Mouse (Mus musculus): Measurements from ENCODE around the gene Csf3.
"Not testable (repeated sequence)": the region's sequence is repeated elsewhere in the genome, so short reads cannot be mapped to it uniquely, and the experiment has no call there.

Csf3 gene

DNA sequence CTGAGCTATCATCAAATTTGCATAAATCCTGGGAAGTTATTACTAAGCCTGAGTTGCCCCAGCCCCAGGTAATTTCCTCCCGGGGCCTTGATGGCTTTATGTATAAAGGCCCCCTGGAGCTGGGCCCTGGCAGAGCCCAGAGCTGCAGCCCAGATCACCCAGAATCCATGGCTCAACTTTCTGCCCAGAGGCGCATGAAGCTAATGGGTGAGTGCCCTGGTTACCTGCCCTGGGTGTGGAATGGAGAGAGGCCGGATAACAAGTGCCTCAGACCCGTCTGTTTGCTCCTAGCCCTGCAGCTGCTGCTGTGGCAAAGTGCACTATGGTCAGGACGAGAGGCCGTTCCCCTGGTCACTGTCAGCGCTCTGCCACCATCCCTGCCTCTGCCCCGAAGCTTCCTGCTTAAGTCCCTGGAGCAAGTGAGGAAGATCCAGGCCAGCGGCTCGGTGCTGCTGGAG is at the start of gene Csf3:
TSS of gene Csf3 (plus strand) at position 51 of the 458 bp plus-strand sequence.
- DNase-seq (ENCODE audit: low read depth): no peak

DNA sequence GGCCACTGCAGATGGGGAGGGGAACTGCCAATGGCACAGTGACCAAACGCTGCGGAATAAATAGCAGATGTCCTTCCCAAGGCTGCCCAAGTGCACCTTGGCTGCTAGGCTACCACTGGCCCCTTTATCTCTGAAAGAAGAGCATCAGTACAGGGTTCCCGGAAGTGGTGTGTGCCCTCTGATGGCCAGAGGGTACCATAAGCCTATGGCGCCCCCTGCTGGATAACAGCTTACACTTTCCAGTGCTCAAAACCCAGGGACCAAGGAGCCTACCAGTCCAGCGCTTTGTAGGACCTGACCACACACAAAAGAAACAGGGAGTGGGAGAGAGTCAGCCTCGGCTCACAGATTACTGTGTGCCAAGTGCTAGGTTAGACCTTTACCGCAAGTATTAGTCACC is 46.0 kb upstream of the Csf3 start:
- DNase-seq (ENCODE audit: low read depth): not testable (repeated sequence)

DNA sequence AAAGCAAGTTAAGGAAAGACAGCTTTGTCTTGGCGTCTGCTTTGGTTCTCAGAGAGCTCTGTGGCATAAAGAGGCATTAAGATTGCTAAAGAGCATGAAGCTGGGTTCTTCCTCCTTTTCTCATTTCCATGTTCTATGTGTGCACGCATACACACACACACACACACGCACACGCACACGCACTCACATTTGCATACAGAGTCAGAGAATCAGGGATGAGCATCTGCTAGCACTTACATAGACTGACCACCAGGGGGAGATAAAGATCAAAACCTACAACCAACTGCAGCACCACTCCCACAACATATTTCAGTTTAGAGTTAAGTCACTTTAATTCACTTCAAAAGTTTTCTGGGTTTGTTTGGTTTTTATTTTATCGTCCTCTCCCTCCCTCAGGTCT is 40.5 kb upstream of the Csf3 start:
- no peak for DNase-seq (ENCODE audit: low read depth)

DNA sequence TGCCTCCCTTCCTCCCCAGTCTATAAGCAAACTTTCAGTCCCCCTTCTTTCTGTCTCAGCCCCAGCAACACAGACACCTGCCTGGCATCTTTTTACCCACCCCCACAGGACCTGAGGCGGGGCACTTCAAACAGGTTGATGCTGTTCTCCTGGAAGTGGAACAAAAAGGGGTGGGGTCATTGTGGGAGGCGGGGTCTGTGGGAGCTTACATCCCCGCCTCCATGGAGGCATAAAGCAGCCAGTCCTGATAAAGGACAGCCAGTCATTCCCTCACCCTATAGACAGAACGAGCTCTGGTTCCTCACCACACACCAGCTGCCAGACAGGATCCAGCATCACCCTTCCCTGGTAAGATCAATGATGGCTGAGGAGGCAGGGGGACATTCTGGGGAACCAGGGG is 37.0 kb upstream of the Csf3 start, which contains the start of gene Gsdma:
TSS of gene Gsdma (plus strand) at position 261 of the 400 bp plus-strand sequence.
- DNase-seq (ENCODE audit: low read depth): no peak

DNA sequence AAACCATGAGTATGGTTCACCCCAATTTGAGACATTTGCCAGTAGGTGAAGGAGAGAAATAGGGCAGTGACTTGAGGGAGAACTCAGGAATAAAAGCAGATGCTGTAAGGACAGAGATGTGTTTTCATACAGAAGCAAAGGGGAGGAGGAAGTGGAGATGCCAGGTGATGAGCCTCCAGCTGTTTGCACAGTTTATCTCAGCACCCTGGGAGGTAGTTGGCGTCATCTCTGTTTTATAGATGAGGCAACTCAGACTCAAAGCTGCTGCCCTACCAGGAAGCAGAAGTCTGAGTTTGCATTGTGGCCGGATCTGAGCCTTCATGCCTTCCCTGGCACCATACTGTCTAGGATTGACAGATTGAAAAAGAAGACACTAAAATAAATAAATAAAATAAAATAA is 32.1 kb upstream of the Csf3 start:
- DNase-seq (ENCODE audit: low read depth): no peak

DNA sequence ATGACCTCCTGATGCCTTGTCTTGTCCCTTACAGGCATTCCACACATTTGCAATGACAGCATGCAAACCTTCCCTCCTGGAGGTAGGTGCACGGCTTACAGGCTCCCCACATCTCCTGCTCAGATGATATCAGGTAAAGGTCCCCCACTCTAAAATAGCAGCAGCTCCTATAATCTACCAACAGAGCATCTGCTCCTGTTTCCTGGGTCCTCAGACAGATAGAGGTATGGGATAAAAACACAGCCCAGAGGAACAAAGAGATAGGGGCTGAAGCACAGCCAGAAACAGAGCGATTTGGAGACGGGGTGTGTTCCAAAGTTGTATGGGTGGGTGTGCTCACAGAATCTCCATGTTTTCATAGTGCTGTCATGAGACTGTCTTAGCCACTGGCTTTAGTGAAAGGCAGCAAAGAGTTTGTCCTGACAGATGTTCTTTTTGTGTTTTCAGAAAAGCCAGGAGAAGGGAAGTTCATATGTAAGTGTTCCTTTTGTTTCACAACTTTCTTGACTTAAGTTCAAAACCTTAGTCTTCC is 29.7 kb upstream of the Csf3 start:
- DNase-seq (ENCODE audit: low read depth): no peak

DNA sequence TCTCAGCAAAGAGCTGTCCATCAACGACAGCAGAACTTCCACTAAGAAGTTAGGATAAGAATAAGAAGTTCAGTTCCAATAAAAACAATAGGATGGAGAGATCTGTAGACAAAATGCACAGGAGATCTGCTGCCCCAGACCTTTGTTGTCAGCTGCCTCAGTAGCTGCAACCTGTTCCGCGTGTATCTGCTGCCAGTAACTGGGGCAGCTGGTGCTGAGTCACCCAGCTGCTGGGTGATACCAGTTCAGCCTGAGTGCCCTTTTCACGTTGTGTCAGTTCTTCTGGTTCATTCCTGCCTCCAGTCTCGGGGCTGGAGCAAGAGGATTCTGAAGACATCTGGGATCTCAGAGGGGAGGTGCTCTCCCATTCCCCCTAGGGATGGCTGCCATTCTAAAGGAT is 29.2 kb upstream of the Csf3 start:
- no peak for DNase-seq (ENCODE audit: low read depth)

DNA sequence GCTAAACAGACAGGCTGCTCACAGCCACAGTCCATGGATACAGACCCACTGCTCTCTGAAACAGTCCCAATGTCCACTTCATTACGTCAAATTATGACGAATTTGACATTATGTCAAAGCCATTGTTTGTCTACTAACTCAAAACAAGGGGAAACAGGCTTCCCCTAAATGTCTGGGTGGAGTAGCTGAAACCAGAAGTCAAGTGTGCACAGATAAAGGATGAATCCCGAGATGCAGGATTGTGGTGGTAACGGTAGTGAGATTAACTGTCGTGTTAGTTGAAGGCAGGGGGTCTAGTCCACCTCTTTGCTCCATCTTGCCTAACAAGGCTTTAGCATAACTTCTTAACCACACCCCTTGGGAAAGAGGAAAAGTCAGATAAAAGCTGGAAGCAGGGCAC is 28.6 kb upstream of the Csf3 start:
- DNase-seq (ENCODE audit: low read depth): no peak

DNA sequence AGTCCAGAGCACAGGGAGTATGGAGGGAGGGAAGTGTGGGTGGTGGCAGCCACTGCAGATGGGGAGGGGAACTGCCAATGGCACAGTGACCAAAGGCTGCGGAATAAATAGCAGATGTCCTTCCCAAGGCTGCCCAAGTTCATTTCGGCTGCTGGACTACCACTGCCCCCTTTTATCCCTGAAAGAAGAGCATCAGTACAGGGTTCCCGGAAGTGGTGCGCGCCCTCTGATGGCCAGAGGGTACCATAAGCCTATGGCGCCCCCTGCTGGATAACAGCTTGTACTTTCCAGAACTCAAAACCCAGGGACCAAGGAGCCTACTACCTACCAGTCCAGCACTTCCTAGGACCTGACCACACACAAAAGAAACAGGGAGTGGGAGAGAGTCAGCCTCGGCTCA is 27.9 kb upstream of the Csf3 start:
- DNase-seq (ENCODE audit: low read depth): not testable (repeated sequence)

DNA sequence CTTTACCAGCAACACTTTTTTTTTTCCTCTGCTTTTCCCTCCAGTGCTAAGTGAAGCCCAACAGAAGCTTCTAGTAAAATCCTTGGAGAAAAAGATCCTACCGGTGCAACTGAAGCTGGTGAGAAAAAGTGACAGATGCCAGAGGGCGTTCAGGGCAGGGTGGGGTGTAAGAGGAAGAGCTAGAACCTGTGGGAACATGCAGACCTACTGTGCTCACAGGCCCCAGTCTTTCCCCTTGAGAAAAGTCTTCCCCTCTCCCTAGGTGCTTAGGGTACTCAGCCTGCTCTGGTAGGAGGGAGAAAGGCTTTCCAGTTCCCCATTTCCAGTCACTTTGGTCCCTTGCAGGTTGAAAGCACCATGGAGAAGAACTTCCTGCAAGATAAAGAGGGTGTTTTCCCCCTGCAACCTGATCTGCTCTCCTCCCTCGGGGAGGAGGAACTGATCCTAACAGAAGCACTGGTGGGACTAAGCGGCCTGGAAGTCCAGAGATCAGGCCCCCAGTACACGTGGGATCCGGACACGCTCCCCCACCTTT is 25.2 kb upstream of the Csf3 start:
- DNase-seq (ENCODE audit: low read depth): no peak

DNA sequence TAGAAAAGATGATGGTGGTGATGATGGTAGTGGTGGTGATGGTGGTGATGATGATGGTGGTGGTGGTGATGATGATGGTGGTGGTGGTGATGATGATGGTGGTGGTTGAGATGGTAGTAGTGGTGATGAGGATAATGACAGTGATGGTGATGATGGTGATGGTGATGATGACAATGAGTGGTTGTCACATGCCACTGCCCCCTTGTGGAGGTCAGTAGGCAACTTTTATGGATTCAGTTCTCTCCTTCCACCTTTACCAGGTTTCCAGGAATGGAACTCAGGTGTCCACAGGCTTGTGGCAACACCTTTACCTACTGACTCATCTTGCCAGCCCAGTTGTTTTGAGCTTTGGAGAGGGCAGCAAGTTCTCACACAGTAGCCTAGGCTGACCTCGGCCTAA is 21.0 kb upstream of the Csf3 start:
- DNase-seq (ENCODE audit: low read depth): no peak

DNA sequence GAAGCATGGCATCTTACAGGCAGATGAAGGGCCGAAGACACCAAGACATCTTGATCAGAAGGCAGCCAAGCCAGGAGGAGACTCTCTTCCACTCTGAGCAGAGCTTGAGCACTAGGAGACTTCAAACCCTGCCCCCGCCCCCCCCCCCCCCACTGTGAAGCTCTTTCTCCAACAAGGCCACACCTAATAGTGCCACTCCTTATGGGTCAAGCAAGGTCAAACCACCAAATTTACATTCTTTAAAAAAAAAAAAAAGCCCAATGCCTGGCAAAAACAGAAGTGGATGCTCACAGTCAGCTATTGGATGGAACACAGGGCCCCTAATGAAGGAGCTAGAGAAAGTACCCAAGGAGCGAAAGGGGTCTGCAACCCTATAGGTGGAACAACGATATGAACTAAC is 20.5 kb upstream of the Csf3 start:
- not testable (repeated sequence) for DNase-seq (ENCODE audit: low read depth)

DNA sequence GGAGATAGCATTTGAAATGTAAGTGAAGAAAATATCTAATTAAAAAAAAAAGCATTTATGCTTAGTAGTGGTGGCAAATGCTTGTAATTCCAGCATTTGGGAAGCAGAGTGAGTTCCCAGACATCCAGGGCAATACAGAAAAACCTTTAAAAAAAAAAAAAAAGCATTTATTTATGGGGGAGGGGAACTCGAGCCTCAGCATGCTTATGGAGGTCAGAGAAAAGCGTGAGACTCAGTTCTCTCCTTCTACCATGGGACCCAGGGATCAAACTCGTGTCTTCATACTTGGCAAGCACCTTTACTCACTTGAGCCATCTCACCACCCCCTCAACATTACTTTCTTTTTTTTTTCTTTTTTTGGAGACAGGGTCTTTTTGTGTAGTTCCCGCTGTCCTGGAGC is 19.9 kb upstream of the Csf3 start:
- DNase-seq (ENCODE audit: low read depth): no peak

DNA sequence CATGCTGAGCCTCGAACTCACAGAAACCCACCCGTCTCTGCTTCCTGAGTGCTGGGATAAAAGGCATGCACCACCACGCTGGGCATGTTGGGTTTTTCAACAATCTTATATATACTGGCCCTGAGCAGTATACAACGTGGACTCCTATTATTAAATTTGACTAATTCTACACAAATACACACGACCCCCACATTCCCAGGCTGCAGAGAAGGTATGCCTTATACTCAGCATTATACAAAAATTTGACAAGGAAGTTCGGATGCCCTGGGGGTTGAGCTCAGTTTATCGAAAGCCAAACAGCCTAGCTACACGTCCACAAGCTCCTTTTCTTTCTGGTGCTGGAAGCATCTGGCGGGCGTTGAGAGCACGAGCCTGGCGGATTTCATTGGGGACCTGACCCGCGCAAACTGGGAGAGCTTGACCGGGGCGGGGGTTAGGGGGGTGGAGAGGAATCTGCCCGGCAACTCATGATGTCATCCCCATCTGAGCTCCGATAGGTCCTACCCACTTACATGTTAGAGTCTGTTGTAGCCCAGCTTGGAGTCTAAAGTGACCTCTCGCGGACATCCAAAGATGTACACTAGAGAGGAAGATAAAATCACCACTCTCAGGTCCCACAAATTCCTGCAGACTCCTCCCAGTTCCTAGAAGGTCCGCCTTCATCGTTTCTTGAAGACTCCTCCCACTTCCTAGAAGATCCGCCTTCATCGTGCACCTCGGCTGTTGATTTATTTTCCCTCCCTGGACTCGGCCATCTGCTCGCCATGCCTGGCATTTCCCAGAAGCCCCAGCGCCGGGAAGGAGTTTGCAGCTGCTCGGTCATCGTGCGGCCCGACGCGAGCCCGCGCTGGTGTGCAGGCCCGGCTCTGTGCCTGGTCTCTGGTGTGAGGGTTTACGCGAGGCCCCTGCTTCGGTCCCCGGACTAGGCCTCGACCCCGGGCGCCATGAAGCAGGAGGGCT is 19.0 kb upstream of the Csf3 start, which contains the start of gene Psmd3:
TSS of gene Psmd3 (plus strand) at position 769 of the 960 bp plus-strand sequence.
- DNase-seq (ENCODE audit: low read depth): peak; percentile 99

DNA sequence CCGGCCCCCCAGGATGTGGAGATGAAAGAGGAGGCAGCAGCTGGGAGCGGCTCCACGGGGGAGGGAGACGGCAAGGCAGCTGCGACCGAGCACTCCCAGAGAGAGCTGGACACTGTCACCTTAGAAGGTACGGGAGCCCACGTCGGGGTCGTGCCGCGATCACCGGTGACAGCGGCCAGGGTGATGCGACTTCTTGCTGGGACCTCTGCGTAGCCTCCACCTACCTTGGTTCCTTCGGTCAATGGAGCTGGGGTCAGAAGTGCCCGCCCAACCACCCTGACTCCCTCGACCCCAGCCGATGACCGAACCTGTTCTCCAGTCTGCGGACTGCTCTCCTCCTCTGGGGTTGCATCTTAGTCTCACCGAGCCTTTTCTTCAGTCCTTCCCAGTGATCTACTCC is 18.3 kb upstream of the Csf3 start:
- no peak for DNase-seq (ENCODE audit: low read depth)

DNA sequence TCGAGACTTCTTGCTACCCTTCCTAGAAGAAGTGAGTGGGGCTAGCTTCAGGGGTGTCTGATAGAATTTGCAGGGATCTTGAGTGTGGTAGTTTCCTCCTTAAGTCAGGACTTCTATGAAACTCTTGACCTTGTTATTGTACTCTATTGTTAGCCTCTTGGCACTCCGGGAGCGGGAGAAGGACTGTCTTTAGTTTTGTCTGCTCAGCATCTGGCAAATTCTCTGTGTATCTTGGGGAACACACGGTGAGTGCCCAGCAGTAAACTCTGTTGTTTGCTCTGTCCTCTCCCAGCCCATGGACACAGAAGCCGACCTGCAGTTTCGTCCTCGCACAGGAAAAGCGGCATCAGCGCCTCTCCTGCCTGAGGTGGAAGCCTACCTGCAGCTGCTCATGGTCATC is 15.4 kb upstream of the Csf3 start:
- DNase-seq (ENCODE audit: low read depth): no peak

DNA sequence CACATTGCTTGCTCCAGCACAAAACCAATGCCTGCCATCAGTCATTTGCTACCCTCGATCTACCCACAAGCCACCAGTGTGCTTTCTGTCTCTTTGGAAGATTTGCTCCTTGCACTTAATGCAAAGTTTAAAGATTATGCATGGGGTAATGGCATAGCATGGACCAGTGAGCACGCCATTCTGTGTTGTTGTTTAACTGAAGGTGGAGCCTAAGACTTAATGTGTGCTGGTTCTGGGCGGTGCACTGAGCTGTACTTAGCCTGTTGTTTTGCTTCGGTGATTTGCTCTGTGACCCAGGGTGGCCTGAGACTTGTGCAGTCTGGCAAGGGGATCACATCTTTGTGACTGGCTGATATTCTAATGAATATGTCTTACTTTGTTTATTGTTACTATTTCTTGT is 14.1 kb upstream of the Csf3 start:
- DNase-seq (ENCODE audit: low read depth): no peak

DNA sequence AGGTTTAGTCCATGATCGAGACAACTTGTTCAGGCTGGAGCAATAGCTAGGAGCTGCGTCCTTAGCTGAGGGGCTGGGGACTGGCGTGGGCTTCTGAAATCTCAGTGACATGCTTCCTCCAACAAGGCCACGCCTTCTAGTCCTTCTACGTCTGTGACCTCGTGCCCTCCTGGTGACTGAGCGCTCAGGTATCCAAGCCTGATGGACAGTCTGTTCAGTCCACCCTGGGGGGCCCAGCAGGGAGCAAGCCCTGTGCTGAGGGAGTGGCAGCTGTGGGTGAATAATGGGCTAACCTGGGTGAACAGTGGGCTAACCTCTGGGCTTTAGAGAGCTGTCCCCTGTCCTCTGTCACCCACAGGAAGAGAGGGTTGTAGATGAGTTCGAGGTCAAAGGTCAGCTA is 13.1 kb upstream of the Csf3 start:
- no peak for DNase-seq (ENCODE audit: low read depth)

DNA sequence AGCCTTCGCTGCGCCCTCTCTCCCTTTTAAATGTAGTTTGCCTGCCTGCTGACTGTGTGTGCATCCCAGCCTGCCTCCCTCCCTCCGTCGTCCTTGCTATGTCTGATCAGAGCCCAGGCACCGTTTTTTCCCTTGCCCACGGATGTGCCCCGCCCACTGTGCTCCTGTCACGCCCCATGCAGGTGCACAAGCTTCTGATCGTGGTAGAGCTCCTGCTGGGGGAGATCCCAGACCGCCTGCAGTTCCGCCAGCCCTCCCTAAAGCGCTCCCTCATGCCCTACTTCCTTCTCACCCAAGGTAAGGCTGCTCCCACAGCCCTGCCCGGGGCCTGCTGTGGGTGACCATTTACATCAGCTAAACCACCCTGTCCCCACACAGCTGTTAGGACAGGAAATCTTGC is 7.9 kb upstream of the Csf3 start:
- no peak for DNase-seq (ENCODE audit: low read depth)

DNA sequence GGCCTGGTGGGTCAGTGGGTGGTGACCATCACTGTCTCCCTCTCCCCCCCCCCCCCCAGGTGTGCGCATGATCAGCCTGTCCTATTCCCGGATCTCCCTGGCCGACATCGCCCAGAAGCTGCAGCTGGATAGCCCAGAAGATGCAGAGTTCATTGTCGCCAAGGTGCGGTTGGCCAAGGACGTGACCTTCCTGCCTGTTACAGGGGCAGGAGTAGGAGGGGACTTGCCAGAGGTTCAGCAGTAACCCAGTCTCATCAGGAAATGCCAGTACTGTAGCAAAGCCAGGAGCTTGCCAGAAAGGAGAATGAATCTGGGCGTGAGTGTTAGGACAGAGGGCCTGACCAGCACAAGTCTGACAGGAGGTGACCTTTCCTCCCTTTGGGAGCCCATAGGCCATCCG is 7.3 kb upstream of the Csf3 start:
- no peak for DNase-seq (ENCODE audit: low read depth)

DNA sequence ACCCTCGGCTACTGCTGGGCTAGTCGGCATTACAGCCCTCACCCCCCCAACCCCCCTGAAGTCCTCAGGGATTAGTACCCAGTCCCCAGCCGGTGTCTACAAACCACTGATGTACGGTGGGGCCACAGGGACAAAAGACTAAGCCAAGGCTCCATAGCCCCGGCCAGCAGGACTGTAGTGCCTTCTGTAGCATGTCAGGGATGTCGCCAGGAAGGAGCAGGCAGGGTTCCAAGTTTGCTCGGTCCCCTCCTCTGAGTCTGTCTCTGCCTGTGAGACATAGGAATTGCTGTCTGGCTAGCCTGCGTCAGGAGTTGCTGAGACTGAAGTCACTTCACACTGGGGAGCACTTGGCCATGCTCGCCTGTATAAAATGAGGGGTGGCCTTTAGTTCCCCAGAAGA is 6.8 kb upstream of the Csf3 start:
- no peak for DNase-seq (ENCODE audit: low read depth)

DNA sequence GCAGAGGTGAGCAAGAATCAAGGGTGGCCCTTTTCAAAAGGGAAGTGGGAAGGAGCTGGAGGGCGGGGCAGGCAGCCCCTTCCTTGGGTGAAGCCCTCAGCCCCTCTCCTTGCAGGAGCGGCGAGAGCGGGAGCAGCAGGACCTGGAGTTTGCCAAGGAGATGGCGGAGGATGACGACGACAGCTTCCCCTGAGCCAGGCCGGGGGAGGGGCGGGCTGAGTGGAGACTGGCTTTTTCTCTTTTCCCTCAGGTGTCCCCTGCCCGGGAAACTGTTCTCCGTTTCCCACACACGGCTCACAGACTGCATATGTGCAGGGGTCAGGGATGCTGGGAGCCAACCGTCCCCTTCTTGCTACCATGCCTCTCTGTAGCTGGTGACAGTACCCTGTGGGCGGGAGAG is 5.7 kb upstream of the Csf3 start:
- no peak for DNase-seq (ENCODE audit: low read depth)
